Mouse (Mus musculus): Measurements from ENCODE around the gene Polg2. TPM values are rescaled to one million over a fixed set of nuclear protein-coding genes. Genes with fewer than 3 reads are reported as not detected.

Gene Polg2
- total and polyA plus RNA-seq, 3 experiments: 12.1 to 12.5 (median 12.3) TPM

GRCm38 (mm10) chr11:106788026-106788774 lies 8.9 kb upstream of the Polg2 start:
- Histone ChIP-seq H3K27me3 (replicated peaks) (no peaks in the 10 kb centered on the region), H3K9ac (ENCODE audit: insufficient read depth, low read depth) (peak overlapping the region; percentile 100), H3K27ac (ENCODE audit: insufficient read depth, low read depth) (peak overlapping the region; percentile 95), H3K79me2 (replicated peaks; ENCODE audit: control insufficient read depth, extremely low read depth, insufficient read depth, poor library complexity, severe bottlenecking) (peaks cover 57% of the 10 kb centered on the region), H3K36me3 (replicated peaks in 1 of 2; ENCODE audit: control insufficient read depth in 1 of 2, insufficient read depth in 1 of 2, low read length in 1 of 2) (peaks cover 37 to 61% of the 10 kb centered on the region in 2 experiments), H3K4me2 (ENCODE audit: insufficient read depth, low read depth, poor library complexity, severe bottlenecking) (no peak overlapping the region), H3K4me1 (ENCODE audit: control insufficient read depth in 1 of 2, insufficient read depth in 2 of 2) (peaks cover 0 to 53% of the 10 kb centered on the region in 2 experiments; a peak in 2 of 4 replicates), H3K9me3 (replicated peaks; ENCODE audit: low read length) (no peaks in the 10 kb centered on the region), H3K4me3 (replicated peaks in 1 of 3; ENCODE audit: low read depth in 2 of 3, low read length in 2 of 3, poor library complexity in 1 of 3) (peak overlapping the region; percentile 80 to 97 (median 96))
- TF ChIP-seq TCF12 (IDR thresholded peaks at IDR 0.05; ENCODE audit: low read depth, low read length) (peak; percentile 99), ETS1 (conservative IDR thresholded peaks at IDR 0.05; ENCODE audit: low read depth, low read length) (peak; percentile 40), ZMIZ1 (IDR thresholded peaks at IDR 0.05; ENCODE audit: low read depth, low read length) (peak; percentile 100), TBP (conservative IDR thresholded peaks at IDR 0.05; ENCODE audit: low read depth, low read length) (peak; percentile 98), MXI1 (IDR thresholded peaks at IDR 0.05; ENCODE audit: low read depth, low read length) (peak; percentile 88), ZC3H11A (IDR thresholded peaks at IDR 0.05; ENCODE audit: low read depth, low read length) (no peak), HCFC1 (IDR thresholded peaks at IDR 0.05; ENCODE audit: low read depth, low read length) (peak; percentile 76), MAX (IDR thresholded peaks at IDR 0.05; ENCODE audit: low read length) (no peak), ZNF384 (IDR thresholded peaks at IDR 0.05; ENCODE audit: low read depth, low read length) (peak; percentile 48; the same call in 1 of the 2 replicates), CHD1 (IDR thresholded peaks at IDR 0.05; ENCODE audit: low read depth, low read length) (no peak; the same call in 1 of the 2 replicates), EP300 (IDR thresholded peaks at IDR 0.05; ENCODE audit: low read length) (no peak), USF1 (IDR thresholded peaks at IDR 0.05; ENCODE audit: low read depth, low read length) (no peak), MYC (IDR thresholded peaks at IDR 0.05; ENCODE audit: low read depth, low read length) (no peak; the same call in 1 of the 2 replicates), GABPA (IDR thresholded peaks at IDR 0.05; ENCODE audit: insufficient replicate concordance, low read depth, low read length) (no peak), NELFE (IDR thresholded peaks at IDR 0.05; ENCODE audit: low read depth, low read length) (peak; percentile 100), ELF1 (IDR thresholded peaks at IDR 0.05; ENCODE audit: low read depth, low read length) (peak; percentile 79), KAT2A (IDR thresholded peaks at IDR 0.05; ENCODE audit: insufficient replicate concordance, low read length) (no peak; the same call in 1 of the 2 replicates), SIN3A (IDR thresholded peaks at IDR 0.05; ENCODE audit: low read length) (peak; percentile 87; the same call in 1 of the 2 replicates), PAX5 (IDR thresholded peaks at IDR 0.05; ENCODE audit: low read length) (no peak), NRF1 (IDR thresholded peaks at IDR 0.05; ENCODE audit: low read depth, low read length) (peak; percentile 66), ZKSCAN1 (IDR thresholded peaks at IDR 0.05; ENCODE audit: borderline replicate concordance, low read depth, low read length) (no peak), UBTF (IDR thresholded peaks at IDR 0.05; ENCODE audit: low read depth, low read length) (no peak; the same call in 1 of the 2 replicates), JUND (conservative IDR thresholded peaks at IDR 0.05; ENCODE audit: low read depth, low read length) (no peak), USF2 (conservative IDR thresholded peaks at IDR 0.05; ENCODE audit: low read depth, low read length) (no peak), RCOR1 (conservative IDR thresholded peaks at IDR 0.05; ENCODE audit: low read depth, low read length) (no peak; the same call in 1 of the 2 replicates), E2F4 (IDR thresholded peaks at IDR 0.05; ENCODE audit: insufficient replicate concordance, low read depth, low read length) (no peak), CHD2 (IDR thresholded peaks at IDR 0.05; ENCODE audit: low read length) (peak; percentile 77), IRF4 (IDR thresholded peaks at IDR 0.05; ENCODE audit: low read depth, low read length) (peak; percentile 59; the same call in 1 of the 2 replicates), MAZ (IDR thresholded peaks at IDR 0.05; ENCODE audit: low read depth, low read length) (peak; percentile 94), BHLHE40 (IDR thresholded peaks at IDR 0.05; ENCODE audit: low read depth, low read length) (no peak), MAFK (IDR thresholded peaks at IDR 0.05; ENCODE audit: insufficient replicate concordance, low read length) (no peak), JUN (IDR thresholded peaks at IDR 0.05; ENCODE audit: insufficient read depth, low read depth, low read length) (no peak), POLR2A (IDR thresholded peaks at IDR 0.05; ENCODE audit: low read depth, low read length) (peak; percentile 98), SMC3 (IDR thresholded peaks at IDR 0.05; ENCODE audit: low read depth, low read length) (no peak), RAD21 (IDR thresholded peaks at IDR 0.05; ENCODE audit: low read depth, low read length) (no peak), MEF2A (IDR thresholded peaks at IDR 0.05; ENCODE audit: borderline replicate concordance, low read depth, low read length) (peak; percentile 44), POLR2AphosphoS2 (IDR thresholded peaks at IDR 0.05; ENCODE audit: low read depth, low read length) (peak; percentile 99), CTCF (conservative IDR thresholded peaks at IDR 0.05 in 1 of 2, IDR thresholded peaks at IDR 0.05 in 1 of 2; ENCODE audit: low read depth in 2 of 2, low read length in 2 of 2) (no peak)
- in situ Hi-C loops (cut with MboI; ENCODE audit: low pct_ligation_motif_present, low pct_unique_long_range_greater_than_20kb, low sequenced_read_pairs) (no loop called here), dilution Hi-C loops (cut with MboI; ENCODE audit: extremely low pct_ligation_motif_present, extremely low pct_unique_long_range_greater_than_20kb, low sequenced_read_pairs) (no loop called here)
- peak; percentile 98 for DNase-seq (ENCODE audit: extremely low read depth)
